Mouse (Mus musculus): ENCODE results near the gene Dpep2nb. TPM values are rescaled to one million over a fixed set of nuclear protein-coding genes. Genes with fewer than 3 reads are reported as not detected.
"Not testable (repeated sequence)": the region's sequence is repeated elsewhere in the genome, so short reads cannot be mapped to it uniquely, and the experiment has no call there.

The Dpep2nb gene
- polyA plus RNA-seq, 1 experiment from 2014 or later, result not detected

- Histone ChIP-seq H3K27me3 (replicated peaks; ENCODE audit: low read depth, poor library complexity, severe bottlenecking) (no peaks in the 10 kb centered on the region), H3K4me1 (no peaks in the 10 kb centered on the region), H3K27ac (replicated peaks) (no peak overlapping the region), H3K9me3 (no peaks in the 10 kb centered on the region), H3K36me3 (replicated peaks) (no peaks in the 10 kb centered on the region), H3K4me3 (no peak overlapping the region)
- no peak for DNase-seq (ENCODE audit: low spot score)
- WGBS, result 79% methylated on average over 2 of the region's 2 CpGs
These were observed 6.8 kb downstream of the Dpep2nb start for GRCm38 (mm10) chr8:105998971-105999370.

- Histone ChIP-seq H3K36me3 (replicated peaks) (no peaks in the 10 kb centered on the region), H3K4me3 (no peak overlapping the region), H3K9me3 (no peaks in the 10 kb centered on the region), H3K27me3 (replicated peaks; ENCODE audit: low read depth, poor library complexity, severe bottlenecking) (no peaks in the 10 kb centered on the region), H3K4me1 (peaks cover 2% of the 10 kb centered on the region; the same call in 1 of the 2 replicates), H3K27ac (replicated peaks) (no peak overlapping the region)
- 76% methylated on average over 7 of the region's 7 CpGs for WGBS
- DNase-seq (ENCODE audit: low spot score), result no peak
These were observed 9.4 kb downstream of the Dpep2nb start for GRCm38 (mm10) chr8:105996359-105996758.

DNA sequence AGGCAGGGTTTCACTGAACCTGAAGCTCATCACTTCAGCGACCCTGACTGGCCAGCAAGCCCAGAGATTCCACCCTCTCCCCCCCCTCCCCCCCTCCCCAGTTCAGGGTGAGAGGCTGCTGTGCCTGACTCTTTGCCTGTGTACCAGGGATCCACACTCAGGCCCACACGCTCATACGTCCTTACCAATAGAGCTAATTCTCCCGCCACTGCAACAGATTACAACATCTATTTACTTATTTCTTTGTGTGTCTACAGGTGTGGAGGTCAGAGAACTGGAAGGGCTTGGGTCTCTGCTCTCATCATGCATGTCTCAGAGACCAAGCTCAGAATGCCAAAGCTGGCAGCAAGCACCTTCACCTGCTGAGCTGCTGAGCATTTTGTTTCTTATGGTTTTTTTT lies 12.5 kb downstream of the Dpep2nb start:
- H3K4me1 ChIP-seq, result peaks cover 10% of the 10 kb centered on the region; the same call in 1 of the 2 replicates

DNA sequence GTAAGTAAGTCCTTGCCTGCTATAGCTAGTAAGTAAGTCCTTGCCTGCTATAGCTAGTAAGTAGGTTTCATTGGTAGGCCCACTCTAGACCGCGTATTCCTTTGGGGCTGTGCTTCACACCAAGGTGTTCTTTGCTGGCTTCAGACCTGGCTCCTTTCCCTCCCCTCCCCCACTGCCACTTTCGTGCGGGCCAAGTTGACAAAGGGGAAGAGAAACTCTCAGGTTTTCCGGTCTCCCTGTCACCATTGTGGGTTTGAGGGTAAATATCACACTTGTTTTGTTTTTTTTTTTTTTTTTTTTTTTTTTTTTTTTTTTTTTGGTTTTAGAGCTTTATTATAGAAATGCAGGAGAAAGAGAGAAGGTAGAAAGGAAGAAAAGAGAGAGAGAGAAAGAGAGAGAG lies 13.3 kb downstream of the Dpep2nb start:
- 67% methylated on average over 5 of the region's 5 CpGs for WGBS
- no peak overlapping the region for H3K27ac ChIP-seq (replicated peaks)
- peaks cover 10% of the 10 kb centered on the region; the same call in 1 of the 2 replicates for H3K4me1 ChIP-seq
- H3K4me3 ChIP-seq, result no peak overlapping the region
- DNase-seq (ENCODE audit: low spot score), result no peak
- H3K9me3 ChIP-seq, result no peaks in the 10 kb centered on the region
- no peaks in the 10 kb centered on the region; the same call in 1 of the 2 replicates for H3K27me3 ChIP-seq (replicated peaks; ENCODE audit: low read depth, poor library complexity, severe bottlenecking)
- no peaks in the 10 kb centered on the region for H3K36me3 ChIP-seq (replicated peaks)

More for the DNA sequence above, 12.5 kb downstream of the Dpep2nb start:
- Histone ChIP-seq H3K36me3 (replicated peaks) (no peaks in the 10 kb centered on the region), H3K9me3 (no peaks in the 10 kb centered on the region), H3K27ac (replicated peaks) (no peak overlapping the region), H3K27me3 (replicated peaks; ENCODE audit: low read depth, poor library complexity, severe bottlenecking) (no peaks in the 10 kb centered on the region; the same call in 1 of the 2 replicates), H3K4me3 (no peak overlapping the region)
- no peak for DNase-seq (ENCODE audit: low spot score)
- WGBS, result 66% methylated on average over 4 of the region's 4 CpGs

- 93% methylated on average over 2 of the region's 2 CpGs for WGBS
- H3K4me1 ChIP-seq, result peaks cover 10% of the 10 kb centered on the region; the same call in 1 of the 2 replicates
- no peak for DNase-seq (ENCODE audit: low spot score)
- H3K36me3 ChIP-seq (replicated peaks), result no peaks in the 10 kb centered on the region
- peak overlapping the region; percentile 70 for H3K27ac ChIP-seq (replicated peaks)
- H3K27me3 ChIP-seq (replicated peaks; ENCODE audit: low read depth, poor library complexity, severe bottlenecking), result no peaks in the 10 kb centered on the region; the same call in 1 of the 2 replicates
- no peaks in the 10 kb centered on the region for H3K9me3 ChIP-seq
- H3K4me3 ChIP-seq, result no peak overlapping the region
These were observed 14.2 kb downstream of the Dpep2nb start for GRCm38 (mm10) chr8:105991546-105991945.

DNA sequence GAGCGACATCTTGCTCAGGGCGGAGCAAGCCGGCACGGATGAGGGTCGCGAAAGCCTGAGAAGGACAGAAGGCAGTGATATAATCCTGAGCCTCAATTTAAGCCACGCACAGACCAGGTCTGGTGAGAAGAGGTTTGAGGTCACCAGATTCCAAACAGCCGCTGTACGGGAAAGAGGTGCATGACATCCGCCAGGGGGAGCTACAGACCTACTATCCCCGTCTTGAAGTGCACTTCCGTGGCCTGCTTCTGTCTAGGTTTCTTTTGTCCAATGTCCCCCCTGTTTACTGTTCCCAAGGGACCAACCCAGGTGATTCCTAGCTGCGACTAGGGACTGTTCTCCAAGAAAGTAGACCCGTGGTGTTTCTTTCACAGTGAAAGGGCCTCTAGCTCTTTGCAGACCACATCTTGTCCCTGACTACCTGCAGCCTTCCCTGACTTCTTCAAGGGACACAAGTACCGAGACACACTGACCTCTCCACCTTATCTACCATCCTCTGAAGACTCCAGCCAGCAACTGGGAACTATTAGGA lies 14.9 kb downstream of the Dpep2nb start, which contains the start of gene Dus2:
Gene Dus2 (plus strand): TSS at position 482 of the 532 bp plus-strand sequence.
- 0 out of 2 replicates have a peak within 1 kb of the TSS, but pooled peaks have one; percentile 23 for H3K4me3 ChIP-seq
- peak within 1 kb of the TSS; percentile 70 for H3K27ac ChIP-seq (replicated peaks)
- 12% methylated on average over 15 of the region's 15 CpGs for WGBS

GRCm38 (mm10) chr8:105988546-105988945 lies 17.2 kb downstream of the Dpep2nb start:
- DNase-seq (ENCODE audit: low spot score), result no peak
- no peaks in the 10 kb centered on the region for H3K36me3 ChIP-seq (replicated peaks)
- H3K9me3 ChIP-seq, result no peaks in the 10 kb centered on the region
- H3K27ac ChIP-seq (replicated peaks), result no peak overlapping the region
- no peaks in the 10 kb centered on the region; the same call in 1 of the 2 replicates for H3K27me3 ChIP-seq (replicated peaks; ENCODE audit: low read depth, poor library complexity, severe bottlenecking)
- no peak overlapping the region for H3K4me3 ChIP-seq
- WGBS, result 88% methylated on average over 11 of the region's 11 CpGs
- H3K4me1 ChIP-seq, result peaks cover 10% of the 10 kb centered on the region; the same call in 1 of the 2 replicates

More for the DNA sequence above, 14.9 kb downstream of the Dpep2nb start, which contains the start of gene Dus2:
- Histone ChIP-seq H3K9me3 (no peaks in the 10 kb centered on the region), H3K4me1 (peaks cover 10% of the 10 kb centered on the region; the same call in 1 of the 2 replicates), H3K27me3 (replicated peaks; ENCODE audit: low read depth, poor library complexity, severe bottlenecking) (no peaks in the 10 kb centered on the region; the same call in 1 of the 2 replicates), H3K36me3 (replicated peaks) (no peaks in the 10 kb centered on the region)
- DNase-seq (ENCODE audit: low spot score), result peak; percentile 85

DNA sequence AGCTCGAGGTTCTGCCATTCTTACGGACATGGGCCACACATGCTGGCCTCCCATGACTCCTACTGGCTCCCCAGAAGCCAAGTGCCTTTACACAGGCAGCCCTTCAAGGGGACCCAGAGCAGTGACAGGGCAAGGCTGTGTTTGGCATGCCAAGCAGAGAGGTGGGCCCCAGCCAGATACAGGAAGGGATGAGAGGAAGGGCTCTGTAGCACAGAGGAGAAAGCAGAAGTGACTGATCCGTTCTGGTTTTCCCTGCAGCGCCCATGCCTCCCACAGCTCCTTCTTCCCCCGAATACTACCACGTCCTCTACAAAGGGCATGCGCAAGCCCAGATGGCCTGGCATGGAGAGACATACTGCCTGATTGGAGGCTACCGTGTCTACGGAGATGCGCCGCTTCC lies 22.4 kb downstream of the Dpep2nb start:
- not testable (repeated sequence) for H3K27ac ChIP-seq (replicated peaks); DNase-seq (ENCODE audit: low spot score); H3K9me3 ChIP-seq; H3K4me1 ChIP-seq; H3K4me3 ChIP-seq; H3K27me3 ChIP-seq (replicated peaks; ENCODE audit: low read depth, poor library complexity, severe bottlenecking); H3K36me3 ChIP-seq (replicated peaks)
- WGBS, result 83% methylated on average over 11 of the region's 11 CpGs

DNA sequence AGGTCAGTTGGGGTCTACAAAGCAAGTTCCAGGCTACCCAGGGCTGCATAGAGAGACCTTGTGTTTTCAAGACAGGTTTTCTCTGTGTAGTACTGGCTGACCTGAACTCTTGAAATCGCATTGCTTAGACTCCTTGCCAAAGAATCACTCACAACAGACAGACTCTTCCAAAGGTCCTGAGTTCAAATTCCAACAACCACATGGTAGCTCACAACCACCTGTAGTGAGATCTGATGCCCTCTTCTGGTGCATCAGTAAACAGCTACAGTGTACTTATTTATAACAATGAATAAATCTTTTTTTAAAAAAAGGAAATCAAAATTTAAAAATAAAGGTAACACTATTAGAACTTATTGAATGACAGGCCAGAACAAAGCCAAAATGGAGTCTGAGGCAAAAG lies 24.6 kb downstream of the Dpep2nb start:
- Histone ChIP-seq H3K36me3 (replicated peaks) (no peaks in the 10 kb centered on the region), H3K9me3 (peaks cover 4% of the 10 kb centered on the region; the same call in 1 of the 2 replicates), H3K27me3 (replicated peaks; ENCODE audit: low read depth, poor library complexity, severe bottlenecking) (no peaks in the 10 kb centered on the region), H3K4me3 (no peak overlapping the region), H3K4me1 (no peaks in the 10 kb centered on the region), H3K27ac (replicated peaks) (no peak overlapping the region)
- no peak for DNase-seq (ENCODE audit: low spot score)
- WGBS, result 89% methylated on average over 1 of the region's 1 CpGs

GRCm38 (mm10) chr8:105979325-105979724 lies 26.4 kb downstream of the Dpep2nb start, which contains the start of gene Dpep3:
Gene Dpep3 (minus strand): TSS chr8:105979429.
- H3K27me3 ChIP-seq (replicated peaks; ENCODE audit: low read depth, poor library complexity, severe bottlenecking), result no peaks in the 10 kb centered on the region
- no peak within 1 kb of the TSS for H3K27ac ChIP-seq (replicated peaks)
- H3K9me3 ChIP-seq, result peaks cover 4% of the 10 kb centered on the region; the same call in 1 of the 2 replicates
- H3K4me1 ChIP-seq, result no peaks in the 10 kb centered on the region
- no peak for DNase-seq (ENCODE audit: low spot score)
- WGBS, result 92% methylated on average over 15 of the region's 15 CpGs
- no peak within 1 kb of the TSS for H3K4me3 ChIP-seq
- H3K36me3 ChIP-seq (replicated peaks), result no peaks in the 10 kb centered on the region

DNA sequence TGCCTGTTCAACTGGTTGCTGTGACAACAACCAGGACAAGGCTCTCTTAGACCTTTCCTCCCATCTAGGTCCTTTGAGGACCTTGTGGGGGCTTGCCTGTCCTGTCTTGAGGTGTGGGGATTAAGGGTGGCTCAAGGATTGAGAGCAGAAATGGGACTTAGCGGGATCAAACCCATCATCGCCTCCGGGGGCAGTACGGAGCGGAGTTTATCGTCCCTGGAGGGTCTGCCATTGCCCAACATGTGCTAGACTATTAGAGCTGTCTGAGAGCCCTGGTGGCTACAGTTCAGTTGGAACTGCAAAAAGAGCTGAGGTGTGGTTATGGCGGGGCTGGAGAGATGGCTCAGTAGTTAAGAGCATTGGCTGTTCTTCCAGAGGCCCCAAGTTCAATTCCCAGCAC lies 30.4 kb downstream of the Dpep2nb start:
- Histone ChIP-seq H3K4me1 (no peaks in the 10 kb centered on the region), H3K9me3 (peaks cover 4% of the 10 kb centered on the region; the same call in 1 of the 2 replicates), H3K27ac (replicated peaks) (no peak overlapping the region), H3K27me3 (replicated peaks; ENCODE audit: low read depth, poor library complexity, severe bottlenecking) (no peaks in the 10 kb centered on the region), H3K36me3 (replicated peaks) (no peaks in the 10 kb centered on the region), H3K4me3 (no peak overlapping the region)
- no peak for DNase-seq (ENCODE audit: low spot score)
- WGBS, result 63% methylated on average over 7 of the region's 7 CpGs

DNA sequence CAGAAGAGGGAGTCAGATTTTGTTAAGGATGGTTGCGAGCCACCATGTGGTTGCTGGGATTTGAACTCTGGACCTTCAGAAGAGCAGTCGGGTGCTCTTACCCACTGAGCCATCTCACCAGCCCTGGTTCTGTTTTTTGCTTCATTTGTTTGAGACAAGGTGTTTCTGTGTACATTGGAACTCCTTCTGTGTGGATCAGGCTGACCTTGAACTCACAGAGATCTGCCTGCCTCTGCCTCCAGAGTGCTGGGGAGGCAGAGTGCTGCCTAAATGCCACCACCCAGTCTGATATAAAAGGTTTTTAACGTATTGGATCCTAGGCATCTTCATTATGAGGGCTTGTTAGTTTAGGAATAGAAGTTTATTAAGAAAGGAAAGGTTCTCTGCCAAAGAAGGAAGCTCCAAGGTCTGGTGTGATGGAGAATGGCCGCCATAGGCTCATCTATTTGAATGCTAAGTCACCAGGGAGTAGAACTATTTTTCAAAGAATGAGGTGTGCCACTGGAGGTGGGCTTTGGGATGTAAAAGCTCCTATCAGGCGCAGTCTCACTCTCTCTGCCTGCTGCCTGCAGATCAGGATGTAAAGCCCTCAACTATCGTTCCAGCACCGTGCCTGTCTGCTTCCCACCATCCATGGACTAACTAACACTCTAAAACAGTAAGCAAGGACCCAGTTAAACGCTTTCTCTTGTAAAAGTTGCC lies 34.6 kb downstream of the Dpep2nb start:
- H3K4me1 ChIP-seq, result peaks cover 11% of the 10 kb centered on the region
- H3K4me3 ChIP-seq, result no peak overlapping the region
- H3K36me3 ChIP-seq (replicated peaks), result no peaks in the 10 kb centered on the region
- no peaks in the 10 kb centered on the region for H3K9me3 ChIP-seq
- H3K27ac ChIP-seq (replicated peaks), result no peak overlapping the region
- WGBS, result 79% methylated on average over 8 of the region's 8 CpGs
- peaks cover 20% of the 10 kb centered on the region for H3K27me3 ChIP-seq (replicated peaks; ENCODE audit: low read depth, poor library complexity, severe bottlenecking)
- DNase-seq (ENCODE audit: low spot score), result no peak

DNA sequence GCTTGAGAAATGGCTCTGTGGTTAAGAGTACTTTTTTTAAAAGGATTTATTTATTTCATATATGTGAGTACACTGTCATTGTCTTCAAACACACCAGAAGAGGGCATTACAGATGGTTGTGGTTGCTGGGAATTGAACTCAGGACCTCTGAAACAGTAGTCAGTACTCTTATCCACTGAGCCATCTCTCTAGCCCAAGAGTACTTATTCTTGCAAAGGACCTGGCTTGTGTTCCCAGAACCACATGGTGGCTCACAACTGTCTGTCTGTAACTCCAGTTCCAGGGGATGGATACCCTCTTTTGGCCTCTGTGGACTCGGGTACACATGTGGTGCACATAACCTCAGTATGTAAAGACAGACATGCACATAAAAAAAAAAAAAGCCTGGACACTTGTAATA lies 36.4 kb downstream of the Dpep2nb start:
- H3K36me3 ChIP-seq (replicated peaks), result no peaks in the 10 kb centered on the region
- WGBS, result 85% methylated on average over 1 of the region's 1 CpGs
- peaks cover 27% of the 10 kb centered on the region for H3K27me3 ChIP-seq (replicated peaks; ENCODE audit: low read depth, poor library complexity, severe bottlenecking)
- no peak overlapping the region for H3K27ac ChIP-seq (replicated peaks)
- no peak for DNase-seq (ENCODE audit: low spot score)
- H3K4me1 ChIP-seq, result peaks cover 27% of the 10 kb centered on the region
- no peak overlapping the region for H3K4me3 ChIP-seq
- no peaks in the 10 kb centered on the region for H3K9me3 ChIP-seq

All from embryonic facial prominence, embryonic 10.5 days (tissue).